Mouse (Mus musculus): ENCODE results near the gene Usp24.
A peak's percentile ranks its signal among the peaks of the same experiment; 100 is the strongest.

Gene Usp24

GRCm38 (mm10) chr4:106315921-106316350, at the start of gene Usp24:
Gene Usp24, plus strand, starts transcription at chr4:106316213.
- peak; percentile 70 for DNase-seq (ENCODE audit: low spot score)

GRCm38 (mm10) chr4:106276937-106277336, 39.1 kb upstream of the Usp24 start:
- no peak for DNase-seq (ENCODE audit: low spot score)

GRCm38 (mm10) chr4:106279177-106279576, 36.8 kb upstream of the Usp24 start:
- DNase-seq (ENCODE audit: low spot score) = no peak

- no peak for DNase-seq (ENCODE audit: low spot score)
Measured at GRCm38 (mm10) chr4:106281128-106281491, 34.9 kb upstream of the Usp24 start.

GRCm38 (mm10) chr4:106281492-106282122, 34.4 kb upstream of the Usp24 start:
- DNase-seq (ENCODE audit: low spot score) = peak; percentile 4

GRCm38 (mm10) chr4:106282123-106282510, 33.9 kb upstream of the Usp24 start:
- DNase-seq (ENCODE audit: low spot score) = no peak

- no peak for DNase-seq (ENCODE audit: low spot score)
Measured at GRCm38 (mm10) chr4:106286958-106287743, 28.9 kb upstream of the Usp24 start.

- DNase-seq (ENCODE audit: low spot score) = no peak
Measured at GRCm38 (mm10) chr4:106290201-106290600, 25.8 kb upstream of the Usp24 start.

GRCm38 (mm10) chr4:106292823-106293222, 23.2 kb upstream of the Usp24 start:
- DNase-seq (ENCODE audit: low spot score) = no peak

GRCm38 (mm10) chr4:106293378-106294090, 22.5 kb upstream of the Usp24 start:
- no peak for DNase-seq (ENCODE audit: low spot score)

- DNase-seq (ENCODE audit: low spot score) = no peak
Measured at GRCm38 (mm10) chr4:106295696-106296095, 20.3 kb upstream of the Usp24 start.

- no peak for DNase-seq (ENCODE audit: low spot score)
Measured at GRCm38 (mm10) chr4:106296412-106297086, 19.5 kb upstream of the Usp24 start.

- no peak for DNase-seq (ENCODE audit: low spot score)
Measured at GRCm38 (mm10) chr4:106301346-106301745, 14.7 kb upstream of the Usp24 start.

- DNase-seq (ENCODE audit: low spot score) = no peak
Measured at GRCm38 (mm10) chr4:106308090-106308489, 7.9 kb upstream of the Usp24 start.

GRCm38 (mm10) chr4:106312651-106313050, 3.4 kb upstream of the Usp24 start:
- no peak for DNase-seq (ENCODE audit: low spot score)

- no peak for DNase-seq (ENCODE audit: low spot score)
Measured at GRCm38 (mm10) chr4:106313070-106313469, 2.9 kb upstream of the Usp24 start.

GRCm38 (mm10) chr4:106313874-106314273, 2.1 kb upstream of the Usp24 start:
- DNase-seq (ENCODE audit: low spot score) = no peak

GRCm38 (mm10) chr4:106314291-106314690, 1.7 kb upstream of the Usp24 start:
- DNase-seq (ENCODE audit: low spot score) = no peak

- peak; percentile 47 for DNase-seq (ENCODE audit: low spot score)
Measured at GRCm38 (mm10) chr4:106316351-106317178, 552 bp downstream of the Usp24 start.

GRCm38 (mm10) chr4:106317179-106318055, 1.4 kb downstream of the Usp24 start:
- peak; percentile 17 for DNase-seq (ENCODE audit: low spot score)

Data from spleen, adult 12 weeks (tissue).